Mouse (Mus musculus): ENCODE measurements at regions not wholly inside any gene's neighbourhood (a gene's known extent, or its start where the extent isn't known, plus 50 kb on each side); places are given as distances from the start of the nearest gene placed in this dataset.

- Histone ChIP-seq H3K9me3 (ENCODE audit: low read depth, low read length) (no peaks in the 10 kb centered on the region), H3K4me2 (no peak overlapping the region), H3K9ac (no peak overlapping the region), H3K27me3 (ENCODE audit: insufficient read depth, low read length) (no peaks in the 10 kb centered on the region), H3K4me3 (ENCODE audit: low read depth, low read length) (no peak overlapping the region), H3K4me1 (ENCODE audit: insufficient read depth) (no peaks in the 10 kb centered on the region), H3K36me3 (ENCODE audit: insufficient read depth) (no peaks in the 10 kb centered on the region), H3K27ac (ENCODE audit: low read depth) (no peak overlapping the region)
- TF ChIP-seq CTCF (IDR thresholded peaks at IDR 0.05; ENCODE audit: low read depth): no peak
- ATAC-seq (ENCODE audit: insufficient read depth) (no peak), DNase-seq (peak; percentile 38)
- WGBS: 63% methylated on average over 3 of the region's 3 CpGs
These were observed 262.7 kb upstream of the Hs6st1 start for GRCm38 (mm10) chr1:35805546-35805945.

GRCm38 (mm10) chr1:35806329-35806728, 261.9 kb upstream of the Hs6st1 start:
- no peaks in the 10 kb centered on the region for H3K27me3 ChIP-seq (ENCODE audit: insufficient read depth, low read length)
- TF ChIP-seq CTCF (IDR thresholded peaks at IDR 0.05; ENCODE audit: low read depth): no peak
- H3K4me3 ChIP-seq (ENCODE audit: low read depth, low read length): no peak overlapping the region
- no peaks in the 10 kb centered on the region for H3K4me1 ChIP-seq (ENCODE audit: insufficient read depth)
- H3K9me3 ChIP-seq (ENCODE audit: low read depth, low read length): no peaks in the 10 kb centered on the region
- H3K9ac ChIP-seq: no peak overlapping the region
- no peaks in the 10 kb centered on the region for H3K36me3 ChIP-seq (ENCODE audit: insufficient read depth)
- ATAC-seq (ENCODE audit: insufficient read depth) (no peak), DNase-seq (no peak)
- 44% methylated on average over 2 of the region's 2 CpGs for WGBS
- no peak overlapping the region for H3K27ac ChIP-seq (ENCODE audit: low read depth)
- no peak overlapping the region for H3K4me2 ChIP-seq

GRCm38 (mm10) chr1:35806731-35807130, 261.5 kb upstream of the Hs6st1 start:
- H3K27me3 ChIP-seq (ENCODE audit: insufficient read depth, low read length): no peaks in the 10 kb centered on the region
- 10% methylated on average over 1 of the region's 1 CpGs for WGBS

GRCm38 (mm10) chr1:35808894-35809293, 259.3 kb upstream of the Hs6st1 start:
- H3K36me3 ChIP-seq (ENCODE audit: insufficient read depth): no peaks in the 10 kb centered on the region
- 85% methylated on average over 4 of the region's 4 CpGs for WGBS
- DNase-seq (no peak), ATAC-seq (ENCODE audit: insufficient read depth) (no peak)
- H3K9me3 ChIP-seq (ENCODE audit: low read depth, low read length): no peaks in the 10 kb centered on the region
- H3K9ac ChIP-seq: no peak overlapping the region
- H3K4me1 ChIP-seq (ENCODE audit: insufficient read depth): no peaks in the 10 kb centered on the region
- no peak overlapping the region for H3K27ac ChIP-seq (ENCODE audit: low read depth)
- TF ChIP-seq CTCF (IDR thresholded peaks at IDR 0.05; ENCODE audit: low read depth): no peak
- no peak overlapping the region for H3K4me3 ChIP-seq (ENCODE audit: low read depth, low read length)
- H3K27me3 ChIP-seq (ENCODE audit: insufficient read depth, low read length): no peaks in the 10 kb centered on the region
- no peak overlapping the region for H3K4me2 ChIP-seq

More at GRCm38 (mm10) chr1:35806731-35807130, 261.5 kb upstream of the Hs6st1 start:
- no peak overlapping the region for H3K4me3 ChIP-seq (ENCODE audit: low read depth, low read length)
- no peaks in the 10 kb centered on the region for H3K4me1 ChIP-seq (ENCODE audit: insufficient read depth)
- no peak overlapping the region for H3K27ac ChIP-seq (ENCODE audit: low read depth)
- no peaks in the 10 kb centered on the region for H3K36me3 ChIP-seq (ENCODE audit: insufficient read depth)
- H3K9me3 ChIP-seq (ENCODE audit: low read depth, low read length): no peaks in the 10 kb centered on the region
- no peak overlapping the region for H3K9ac ChIP-seq
- TF ChIP-seq CTCF (IDR thresholded peaks at IDR 0.05; ENCODE audit: low read depth): no peak
- DNase-seq (peak; percentile 50), ATAC-seq (ENCODE audit: insufficient read depth) (no peak)
- H3K4me2 ChIP-seq: no peak overlapping the region

- no peak for DNase-seq
- WGBS: 23% methylated on average over 1 of the region's 1 CpGs
- H3K27me3 ChIP-seq (ENCODE audit: insufficient read depth, low read length): no peaks in the 10 kb centered on the region
- no peaks in the 10 kb centered on the region for H3K9me3 ChIP-seq (ENCODE audit: low read depth, low read length)
- TF ChIP-seq CTCF (IDR thresholded peaks at IDR 0.05; ENCODE audit: low read depth): no peak
- no peak overlapping the region for H3K9ac ChIP-seq
- H3K36me3 ChIP-seq (ENCODE audit: insufficient read depth): no peaks in the 10 kb centered on the region
- no peak overlapping the region for H3K27ac ChIP-seq (ENCODE audit: low read depth)
- H3K4me3 ChIP-seq (ENCODE audit: low read depth, low read length): no peak overlapping the region
- ATAC-seq (ENCODE audit: insufficient read depth): no peak
- no peak overlapping the region for H3K4me2 ChIP-seq
- no peaks in the 10 kb centered on the region for H3K4me1 ChIP-seq (ENCODE audit: insufficient read depth)
These were observed 258.9 kb upstream of the Hs6st1 start for GRCm38 (mm10) chr1:35809341-35809740.

- DNase-seq (no peak), ATAC-seq (ENCODE audit: insufficient read depth) (no peak)
- Histone ChIP-seq H3K27me3 (ENCODE audit: insufficient read depth, low read length) (no peaks in the 10 kb centered on the region), H3K36me3 (ENCODE audit: insufficient read depth) (no peaks in the 10 kb centered on the region), H3K27ac (ENCODE audit: low read depth) (no peak overlapping the region), H3K4me3 (ENCODE audit: low read depth, low read length) (no peak overlapping the region), H3K4me2 (no peak overlapping the region), H3K4me1 (ENCODE audit: insufficient read depth) (no peaks in the 10 kb centered on the region), H3K9me3 (ENCODE audit: low read depth, low read length) (no peaks in the 10 kb centered on the region), H3K9ac (no peak overlapping the region)
- TF ChIP-seq CTCF (IDR thresholded peaks at IDR 0.05; ENCODE audit: low read depth): no peak
- WGBS: 72% methylated on average over 8 of the region's 8 CpGs
These were observed 257.4 kb upstream of the Hs6st1 start for GRCm38 (mm10) chr1:35810571-35811342.

- 70% methylated on average over 6 of the region's 6 CpGs for WGBS
These were observed 256.8 kb upstream of the Hs6st1 start for GRCm38 (mm10) chr1:35811380-35811779.

More at GRCm38 (mm10) chr1:35811380-35811779, 256.8 kb upstream of the Hs6st1 start:
- H3K27ac ChIP-seq (ENCODE audit: low read depth): no peak overlapping the region
- TF ChIP-seq CTCF (IDR thresholded peaks at IDR 0.05; ENCODE audit: low read depth): no peak
- no peak overlapping the region for H3K9ac ChIP-seq
- no peaks in the 10 kb centered on the region for H3K36me3 ChIP-seq (ENCODE audit: insufficient read depth)
- DNase-seq (no peak), ATAC-seq (ENCODE audit: insufficient read depth) (no peak)
- H3K4me3 ChIP-seq (ENCODE audit: low read depth, low read length): no peak overlapping the region
- H3K9me3 ChIP-seq (ENCODE audit: low read depth, low read length): no peaks in the 10 kb centered on the region
- H3K4me1 ChIP-seq (ENCODE audit: insufficient read depth): no peaks in the 10 kb centered on the region
- no peaks in the 10 kb centered on the region for H3K27me3 ChIP-seq (ENCODE audit: insufficient read depth, low read length)
- no peak overlapping the region for H3K4me2 ChIP-seq

Measured in lung, embryonic 14.5 days (tissue).